Mouse (Mus musculus): ENCODE data around the gene Cdca4. TPM values are rescaled to one million over a fixed set of nuclear protein-coding genes. Genes with fewer than 3 reads are reported as not detected.
"Not testable (repeated sequence)": the region's sequence is repeated elsewhere in the genome, so short reads cannot be mapped to it uniquely, and the experiment has no call there.

Cdca4 gene
- total RNA-seq, 2 experiments from 2014 or later: 57.9 to 67.7 TPM

- peak; percentile 34 for ATAC-seq (ENCODE audit: poor library complexity, severe bottlenecking)
These were observed 551 bp downstream of the Cdca4 start for GRCm38 (mm10) chr12:112828501-112829243.

- ATAC-seq (ENCODE audit: poor library complexity, severe bottlenecking): no peak
These were observed 3.3 kb downstream of the Cdca4 start for GRCm38 (mm10) chr12:112825901-112826300.

- ATAC-seq (ENCODE audit: poor library complexity, severe bottlenecking): peak; percentile 42
These were observed 6.0 kb downstream of the Cdca4 start for GRCm38 (mm10) chr12:112823221-112823620.

- ATAC-seq (ENCODE audit: poor library complexity, severe bottlenecking): no peak
These were observed 6.5 kb downstream of the Cdca4 start for GRCm38 (mm10) chr12:112822676-112823075.

- ATAC-seq (ENCODE audit: poor library complexity, severe bottlenecking): peak; percentile 28; the same call in 1 of the 2 replicates
These were observed 7.2 kb downstream of the Cdca4 start for GRCm38 (mm10) chr12:112821974-112822373.

GRCm38 (mm10) chr12:112821216-112821615 lies 8.0 kb downstream of the Cdca4 start:
- no peak for ATAC-seq (ENCODE audit: poor library complexity, severe bottlenecking)

GRCm38 (mm10) chr12:112820401-112820999 lies 8.7 kb downstream of the Cdca4 start:
- ATAC-seq (ENCODE audit: poor library complexity, severe bottlenecking): no peak

- no peak for ATAC-seq (ENCODE audit: poor library complexity, severe bottlenecking)
These were observed 10.1 kb downstream of the Cdca4 start for GRCm38 (mm10) chr12:112819057-112819662.

GRCm38 (mm10) chr12:112816866-112817265 lies 12.4 kb downstream of the Cdca4 start:
- not testable (repeated sequence) for ATAC-seq (ENCODE audit: poor library complexity, severe bottlenecking)

- ATAC-seq (ENCODE audit: poor library complexity, severe bottlenecking): peak; percentile 93
These were observed 12.9 kb downstream of the Cdca4 start for GRCm38 (mm10) chr12:112816294-112816693.

- ATAC-seq (ENCODE audit: poor library complexity, severe bottlenecking): no peak
These were observed 14.3 kb downstream of the Cdca4 start for GRCm38 (mm10) chr12:112814682-112815470.

- ATAC-seq (ENCODE audit: poor library complexity, severe bottlenecking): no peak
These were observed 15.9 kb downstream of the Cdca4 start for GRCm38 (mm10) chr12:112813370-112813769.

GRCm38 (mm10) chr12:112810092-112810885 lies 18.9 kb downstream of the Cdca4 start:
- no peak for ATAC-seq (ENCODE audit: poor library complexity, severe bottlenecking)

GRCm38 (mm10) chr12:112809641-112810040 lies 19.6 kb downstream of the Cdca4 start:
- ATAC-seq (ENCODE audit: poor library complexity, severe bottlenecking): no peak

GRCm38 (mm10) chr12:112808587-112809364 lies 20.4 kb downstream of the Cdca4 start, which contains the start of gene Clba1:
Clba1 (plus strand) TSS chr12:112808937.
- peak; percentile 98 for ATAC-seq (ENCODE audit: poor library complexity, severe bottlenecking)

- no peak for ATAC-seq (ENCODE audit: poor library complexity, severe bottlenecking)
These were observed 21.0 kb downstream of the Cdca4 start for GRCm38 (mm10) chr12:112808212-112808586.

- no peak for ATAC-seq (ENCODE audit: poor library complexity, severe bottlenecking)
These were observed 21.4 kb downstream of the Cdca4 start for GRCm38 (mm10) chr12:112807796-112808195.

GRCm38 (mm10) chr12:112806044-112806443 lies 23.2 kb downstream of the Cdca4 start:
- no peak for ATAC-seq (ENCODE audit: poor library complexity, severe bottlenecking)

GRCm38 (mm10) chr12:112804046-112804445 lies 25.2 kb downstream of the Cdca4 start:
- ATAC-seq (ENCODE audit: poor library complexity, severe bottlenecking): no peak

All from megakaryocyte, adult 5-6 weeks (primary cell).